Mouse (Mus musculus) CH12.LX (cell line): Measurements from ENCODE around the gene Dctn1. TPM values are rescaled to one million over a fixed set of nuclear protein-coding genes. Genes with fewer than 3 reads are reported as not detected.

Experiments
- DNase-seq: peaks from one replicate; pipeline ENCODE4 v3.0.0-alpha.2; 2013; ENCODE audit errors: extremely low read depth
- H3K27ac ChIP-seq: 2 replicates; pipeline ENCODE4 v1.5.1; 2012; ENCODE audit warnings: low read depth, mild to moderate bottlenecking, control low read depth, moderate library complexity; ENCODE audit not compliant: insufficient read depth
- H3K27me3 ChIP-seq: replicated peaks from 2 replicates; pipeline ENCODE3; 2012; ENCODE audit warnings: inconsistent platforms
- H3K36me3 ChIP-seq, 2 experiments: replicated peaks in 1 of 2; 2 replicates each; pipeline versions ENCODE3 to v1.6.1; 2012; ENCODE audit warnings: inconsistent platforms in 1 of 2, low read length in 1 of 2, mild to moderate bottlenecking in 1 of 2, mixed read lengths in 1 of 2, moderate library complexity in 1 of 2; ENCODE audit not compliant: control insufficient read depth in 1 of 2, insufficient read depth in 1 of 2
- H3K4me1 ChIP-seq, 2 experiments: 2 replicates each; pipeline ENCODE4 v1.6.1; 2012; ENCODE audit warnings: inconsistent platforms in 1 of 2, moderate library complexity in 1 of 2; ENCODE audit not compliant: insufficient read depth in 2 of 2, control insufficient read depth in 1 of 2
- H3K4me2 ChIP-seq: 2 replicates; pipeline ENCODE4 v1.6.1; 2012; ENCODE audit warnings: low read depth, mild to moderate bottlenecking, control low read depth; ENCODE audit not compliant: poor library complexity, insufficient read depth, severe bottlenecking
- H3K4me3 ChIP-seq, 3 experiments: fragments of 150-350 bp in 1 of 3; sonication (generic) in 1 of 3; replicated peaks in 1 of 3; 2 replicates each; pipeline versions ENCODE3 to v1.5.1; 2011 to 2012; ENCODE audit warnings: low read depth in 2 of 3, low read length in 2 of 3, mild to moderate bottlenecking in 2 of 3, moderate library complexity in 2 of 3, control low read depth in 1 of 3, improper control_type of control experiment in 1 of 3, inconsistent platforms in 1 of 3, mixed read lengths in 1 of 3; ENCODE audit not compliant: poor library complexity in 1 of 3
- H3K79me2 ChIP-seq: replicated peaks from 2 replicates; pipeline ENCODE4 v1.6.1; 2012; ENCODE audit warnings: mild to moderate bottlenecking, moderate library complexity; ENCODE audit not compliant: control insufficient read depth, poor library complexity, insufficient read depth, severe bottlenecking; ENCODE audit errors: extremely low read depth
- H3K9ac ChIP-seq: 2 replicates; pipeline ENCODE4 v1.6.1; 2012; ENCODE audit warnings: low read depth, mild to moderate bottlenecking, control low read depth, moderate library complexity; ENCODE audit not compliant: insufficient read depth
- H3K9me3 ChIP-seq: replicated peaks from 2 replicates; pipeline ENCODE3; 2012; ENCODE audit warnings: low read length, inconsistent platforms, mixed read lengths
- CHD1 ChIP-seq: IDR thresholded peaks from 2 replicates; pipeline ENCODE4 v1.6.1; 2012; ENCODE audit warnings: low read depth, low read length, improper control_type of control experiment, inconsistent platforms
- CHD2 ChIP-seq: IDR thresholded peaks from 2 replicates; pipeline ENCODE4 v1.6.1; 2011; ENCODE audit warnings: low read length, improper control_type of control experiment
- CTCF ChIP-seq, 2 experiments: IDR thresholded peaks in 1 of 2; conservative IDR thresholded peaks in 1 of 2; 2 replicates each; pipeline ENCODE4 v1.5.1; 2011 to 2012; ENCODE audit warnings: low read depth in 2 of 2, low read length in 2 of 2, improper control_type of control experiment in 1 of 2, inconsistent platforms in 1 of 2, mild to moderate bottlenecking in 1 of 2, moderate library complexity in 1 of 2
- E2F4 ChIP-seq: IDR thresholded peaks from 2 replicates; pipeline ENCODE4 v1.6.1; 2011; ENCODE audit warnings: low read depth, low read length, improper control_type of control experiment; ENCODE audit not compliant: insufficient replicate concordance
- ELF1 ChIP-seq: IDR thresholded peaks from 2 replicates; pipeline ENCODE4 v1.6.1; 2014; ENCODE audit warnings: low read depth, mild to moderate bottlenecking, inconsistent platforms, low read length, improper control_type of control experiment
- ETS1 ChIP-seq: conservative IDR thresholded peaks from 2 replicates; pipeline ENCODE4 v1.6.1; 2012; ENCODE audit warnings: low read depth, mild to moderate bottlenecking, inconsistent platforms, low read length, improper control_type of control experiment, moderate library complexity
- IRF4 ChIP-seq: IDR thresholded peaks from 2 replicates; pipeline ENCODE4 v1.6.1; 2014; ENCODE audit warnings: low read depth, mild to moderate bottlenecking, inconsistent platforms, low read length, improper control_type of control experiment
- KAT2A ChIP-seq: IDR thresholded peaks from 2 replicates; pipeline ENCODE4 v1.6.1; 2012; ENCODE audit warnings: low read length, improper control_type of control experiment, inconsistent platforms; ENCODE audit not compliant: insufficient replicate concordance
- MAX ChIP-seq: IDR thresholded peaks from 2 replicates; pipeline ENCODE4 v1.6.1; 2011; ENCODE audit warnings: low read length, improper control_type of control experiment
- MAZ ChIP-seq: IDR thresholded peaks from 2 replicates; pipeline ENCODE4 v1.6.1; 2012; ENCODE audit warnings: low read depth, mild to moderate bottlenecking, inconsistent platforms, low read length, improper control_type of control experiment, moderate library complexity
- MEF2A ChIP-seq: IDR thresholded peaks from 2 replicates; pipeline ENCODE4 v1.6.1; 2014; ENCODE audit warnings: low read depth, mild to moderate bottlenecking, inconsistent platforms, low read length, improper control_type of control experiment, borderline replicate concordance
- NRF1 ChIP-seq: IDR thresholded peaks from 2 replicates; pipeline ENCODE4 v1.6.1; 2014; ENCODE audit warnings: low read depth, mild to moderate bottlenecking, inconsistent platforms, low read length, improper control_type of control experiment, moderate library complexity
- POLR2AphosphoS2 ChIP-seq: IDR thresholded peaks from 2 replicates; pipeline ENCODE4 v1.6.1; 2011; ENCODE audit warnings: low read depth, low read length, improper control_type of control experiment
- RAD21 ChIP-seq: IDR thresholded peaks from 2 replicates; pipeline ENCODE4 v1.6.1; 2011; ENCODE audit warnings: low read depth, mild to moderate bottlenecking, low read length, improper control_type of control experiment, moderate library complexity
- TBP ChIP-seq: conservative IDR thresholded peaks from 2 replicates; pipeline ENCODE4 v1.6.1; 2011; ENCODE audit warnings: low read depth, low read length, improper control_type of control experiment
- TCF12 ChIP-seq: IDR thresholded peaks from 2 replicates; pipeline ENCODE4 v1.6.1; 2014; ENCODE audit warnings: low read depth, mild to moderate bottlenecking, inconsistent platforms, low read length, improper control_type of control experiment
- UBTF ChIP-seq: IDR thresholded peaks from 2 replicates; pipeline ENCODE4 v1.6.1; 2012; ENCODE audit warnings: low read depth, mild to moderate bottlenecking, inconsistent platforms, low read length, improper control_type of control experiment, moderate library complexity
- USF2 ChIP-seq: conservative IDR thresholded peaks from 2 replicates; pipeline ENCODE4 v1.6.1; 2011; ENCODE audit warnings: low read depth, low read length, improper control_type of control experiment
- ZC3H11A ChIP-seq: IDR thresholded peaks from 2 replicates; pipeline ENCODE4 v1.6.1; 2012; ENCODE audit warnings: low read depth, mild to moderate bottlenecking, inconsistent platforms, low read length, improper control_type of control experiment
- ZKSCAN1 ChIP-seq: IDR thresholded peaks from 2 replicates; pipeline ENCODE4 v1.6.1; 2012; ENCODE audit warnings: low read depth, inconsistent platforms, low read length, improper control_type of control experiment, borderline replicate concordance
- ZMIZ1 ChIP-seq: IDR thresholded peaks from 2 replicates; pipeline ENCODE4 v1.6.1; 2012; ENCODE audit warnings: low read depth, mild to moderate bottlenecking, inconsistent platforms, low read length, improper control_type of control experiment
- ZNF384 ChIP-seq: IDR thresholded peaks from 2 replicates; pipeline ENCODE4 v1.6.1; 2012; ENCODE audit warnings: low read depth, low read length, improper control_type of control experiment, inconsistent platforms
- dilution Hi-C: fragments of 300-500 bp; cut with MboI; formaldehyde crosslinking; loops from 2 replicates; pipeline ENCODE4 v1.14.3; 2020; ENCODE audit warnings: low sequenced_read_pairs; ENCODE audit not compliant: extremely low pct_unique_long_range_greater_than_20kb, extremely low pct_ligation_motif_present
- in situ Hi-C: fragments of 300-500 bp; cut with MboI; formaldehyde crosslinking; loops from 3 replicates; pipeline ENCODE4 v1.14.3; 2019; ENCODE audit warnings: low sequenced_read_pairs, low pct_ligation_motif_present, low pct_unique_long_range_greater_than_20kb, mixed read lengths
- polyA plus RNA-seq: library from polyadenylated mRNA; unstranded; fragments of >175 nt; gene quantifications from 2 replicates; pipeline ENCODE4 v1.2.1, GENCODE M21; 2012; ENCODE audit warnings: low read depth; ENCODE audit not compliant: insufficient read length
- total RNA-seq, 2 experiments: library from RNA; depleted of rRNA; stranded (reverse); fragments of 300-350 nt in 1 of 2; fragments of >200 nt in 1 of 2; gene quantifications; 2 replicates each; pipeline ENCODE4 v1.2.3; 2012 to 2014

Gene Dctn1
- total and polyA plus RNA-seq, 3 experiments = 12.8 to 36.4 (median 19.8) TPM

GRCm38 (mm10) chr6:83215002-83215666 lies 49.4 kb downstream of the Dctn1 start (continued):
- no peak for TF ChIP-seq ZKSCAN1
- no peak for TF ChIP-seq CHD1
- peak; percentile 60 to 92 for TF ChIP-seq CTCF (conservative IDR thresholded peaks at IDR 0.05 in 1 of 2, IDR thresholded peaks at IDR 0.05 in 1 of 2; ENCODE audit: low read depth in 2 of 2, low read length in 2 of 2)
- peak; percentile 21; the same call in 1 of the 2 replicates for TF ChIP-seq ZC3H11A
- no peak for TF ChIP-seq MEF2A
- TF ChIP-seq MAZ = 0 out of 2 replicates have a peak, but pooled peaks have one; percentile 32
- no peak for TF ChIP-seq ETS1
- TF ChIP-seq CHD2 = no peak
- peak; percentile 85 for TF ChIP-seq RAD21
- TF ChIP-seq USF2 = no peak
- TF ChIP-seq ZNF384 = no peak

- H3K4me2 ChIP-seq = no peak within 1 kb of the TSS
- H3K27ac ChIP-seq = no peak within 1 kb of the TSS
- no peak for DNase-seq
- dilution Hi-C loops (no loop called here), in situ Hi-C loops (no loop called here)
- H3K79me2 ChIP-seq = no peaks in the 10 kb centered on the region
- H3K9ac ChIP-seq = no peak within 1 kb of the TSS
- no peaks in the 10 kb centered on the region for H3K9me3 ChIP-seq
- H3K36me3 ChIP-seq = no peaks in the 10 kb centered on the region
- H3K27me3 ChIP-seq = peaks cover 48% of the 10 kb centered on the region
- TF ChIP-seq UBTF = no peak
- TF ChIP-seq CHD1 = no peak
- TF ChIP-seq MAX = no peak
- TF ChIP-seq ZKSCAN1 = no peak
- TF ChIP-seq E2F4 = no peak
- TF ChIP-seq ZC3H11A = no peak
- TF ChIP-seq TBP = no peak
- TF ChIP-seq ELF1 = no peak
- TF ChIP-seq NRF1 = no peak
- no peak for TF ChIP-seq IRF4
- TF ChIP-seq KAT2A = no peak
- no peak for TF ChIP-seq ZMIZ1
- TF ChIP-seq POLR2AphosphoS2 = no peak
- TF ChIP-seq ZNF384 = no peak
- TF ChIP-seq TCF12 = no peak
- peaks cover 0 to 2% of the 10 kb centered on the region in 2 experiments; a peak in 1 of 4 replicates for H3K4me1 ChIP-seq
- H3K4me3 ChIP-seq = no peak within 1 kb of the TSS
Measured at GRCm38 (mm10) chr6:83219814-83220213, 54.1 kb downstream of the Dctn1 start, which contains the start of gene Slc4a5. TSS of gene Slc4a5 (plus strand) at chr6:83219828.
